Mouse (Mus musculus) forebrain, postnatal 0 days (tissue): ENCODE measurements at regions not wholly inside any gene's neighbourhood (a gene's known extent, or its start where the extent isn't known, plus 50 kb on each side); places are given as distances from the start of the nearest gene placed in this dataset.

ENCODE experiments used
- ATAC-seq: fragments of 200-750 bp; cut with Nextera tagmentation; 2 replicates; pipeline ENCODE4 v1.8.0; 2017; ENCODE audit warnings: mild to moderate bottlenecking, moderate library complexity
- DNase-seq: peaks from one replicate; pipeline ENCODE4 v3.0.0-alpha.2; 2015
- H3K27ac ChIP-seq: fragments of 300-500 bp; sonication (generic); 2 replicates; pipeline ENCODE4 v1.5.1; 2014; ENCODE audit warnings: low read depth, mild to moderate bottlenecking, antibody characterized with exemption, low read length, moderate library complexity, mixed read lengths
- H3K27me3 ChIP-seq: fragments of 300-500 bp; sonication (generic); 2 replicates; pipeline ENCODE4 v1.6.1; 2014; ENCODE audit warnings: mild to moderate bottlenecking, low read length, mixed read lengths; ENCODE audit not compliant: insufficient read depth
- H3K36me3 ChIP-seq: fragments of 300-500 bp; sonication (generic); 2 replicates; pipeline ENCODE4 v1.6.1; 2014; ENCODE audit warnings: mild to moderate bottlenecking, moderate library complexity; ENCODE audit not compliant: insufficient read depth
- H3K4me1 ChIP-seq: fragments of 300-500 bp; sonication (generic); 2 replicates; pipeline ENCODE4 v1.6.1; 2014; ENCODE audit warnings: antibody characterized with exemption; ENCODE audit not compliant: insufficient read depth
- H3K4me2 ChIP-seq: fragments of 300-500 bp; sonication (generic); 2 replicates; pipeline ENCODE4 v1.6.1; 2014; ENCODE audit warnings: low read depth, mild to moderate bottlenecking, moderate library complexity
- H3K4me3 ChIP-seq: fragments of 300-500 bp; sonication (generic); 2 replicates; pipeline ENCODE4 v1.5.1; 2014; ENCODE audit warnings: low read depth, low read length, mixed read lengths
- H3K9ac ChIP-seq: fragments of 300-500 bp; sonication (generic); 2 replicates; pipeline ENCODE4 v1.6.1; 2014; ENCODE audit warnings: mild to moderate bottlenecking
- H3K9me3 ChIP-seq: fragments of 300-500 bp; sonication (generic); 2 replicates; pipeline ENCODE4 v1.6.1; 2016; ENCODE audit warnings: low read length
- CTCF ChIP-seq: sonication (generic); IDR thresholded peaks from 2 replicates; pipeline ENCODE4 v1.5.1; 2016; ENCODE audit warnings: antibody characterized with exemption, control low read depth, low read depth
- WGBS: fragments of 180-500 bp; shearing (Covaris S2); extraction: QIAGEN DNeasy Blood & Tissue Kit; methylation state at CpG from one replicate; pipeline ENCODE4 v1.1.7; 2014; 5-methylcytosine and 5-hydroxymethylcytosine counted together

GRCm38 (mm10) chr10:111670666-111671065 is 164.6 kb downstream of the Phlda1 start:
- no peak for ATAC-seq
- no peak overlapping the region for H3K27ac ChIP-seq

GRCm38 (mm10) chr10:111672454-111673316 is 166.6 kb downstream of the Phlda1 start:
- no peaks in the 10 kb centered on the region for H3K27me3 ChIP-seq
- no peaks in the 10 kb centered on the region for H3K36me3 ChIP-seq
- WGBS = 49% methylated on average over 12 of the region's 12 CpGs
- no peak overlapping the region for H3K9ac ChIP-seq
- no peak overlapping the region for H3K4me2 ChIP-seq
- no peaks in the 10 kb centered on the region for H3K4me1 ChIP-seq
- H3K4me3 ChIP-seq = no peak overlapping the region
- DNase-seq = no peak
- ATAC-seq = no peak
- H3K27ac ChIP-seq = no peak overlapping the region
- TF ChIP-seq CTCF = no peak
- no peaks in the 10 kb centered on the region for H3K9me3 ChIP-seq

More at GRCm38 (mm10) chr10:111670666-111671065, 164.6 kb downstream of the Phlda1 start:
- H3K9ac ChIP-seq = no peak overlapping the region
- no peak overlapping the region for H3K4me3 ChIP-seq
- no peaks in the 10 kb centered on the region for H3K4me1 ChIP-seq
- no peaks in the 10 kb centered on the region for H3K9me3 ChIP-seq
- no peak for TF ChIP-seq CTCF
- no peaks in the 10 kb centered on the region for H3K36me3 ChIP-seq
- no peak for DNase-seq
- WGBS = 97% methylated on average over 14 of the region's 14 CpGs
- no peak overlapping the region for H3K4me2 ChIP-seq
- H3K27me3 ChIP-seq = no peaks in the 10 kb centered on the region

GRCm38 (mm10) chr10:111673317-111673610 is 167.2 kb downstream of the Phlda1 start:
- TF ChIP-seq CTCF = no peak
- no peaks in the 10 kb centered on the region for H3K27me3 ChIP-seq
- no peak overlapping the region for H3K27ac ChIP-seq
- no peak overlapping the region for H3K9ac ChIP-seq
- H3K36me3 ChIP-seq = no peaks in the 10 kb centered on the region
- no peak overlapping the region for H3K4me3 ChIP-seq
- no peaks in the 10 kb centered on the region for H3K9me3 ChIP-seq
- DNase-seq = no peak
- ATAC-seq = no peak
- no peak overlapping the region for H3K4me2 ChIP-seq
- H3K4me1 ChIP-seq = no peaks in the 10 kb centered on the region

DNA sequence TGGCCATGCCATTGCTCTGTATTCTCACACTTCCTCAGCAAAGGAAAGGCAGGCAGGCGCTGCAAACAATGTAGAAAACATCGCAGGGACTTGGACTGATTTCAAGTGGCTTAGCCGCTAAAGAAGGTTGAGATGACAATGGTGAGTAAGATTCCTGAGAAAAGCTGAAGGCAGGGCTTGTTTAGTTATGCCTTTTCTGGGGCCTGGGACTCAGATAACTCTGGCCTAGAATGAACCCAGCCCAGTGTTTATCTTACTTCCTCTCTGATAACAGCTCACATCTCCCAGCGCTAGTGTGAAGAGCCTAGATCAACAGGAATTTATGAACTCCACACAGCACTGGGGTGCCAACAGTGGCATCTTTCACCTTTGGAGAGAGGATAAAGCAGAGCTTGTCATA is 170.2 kb downstream of the Phlda1 start:
- 46% methylated on average over 4 of the region's 4 CpGs for WGBS
- H3K4me3 ChIP-seq = no peak overlapping the region
- no peaks in the 10 kb centered on the region for H3K27me3 ChIP-seq
- DNase-seq = no peak
- H3K36me3 ChIP-seq = no peaks in the 10 kb centered on the region
- no peak overlapping the region for H3K4me2 ChIP-seq
- no peaks in the 10 kb centered on the region for H3K9me3 ChIP-seq
- H3K27ac ChIP-seq = no peak overlapping the region
- H3K9ac ChIP-seq = no peak overlapping the region
- no peak for ATAC-seq
- no peaks in the 10 kb centered on the region for H3K4me1 ChIP-seq
- TF ChIP-seq CTCF = no peak

GRCm38 (mm10) chr10:111680919-111681318 is 174.8 kb downstream of the Phlda1 start:
- no peak for ATAC-seq
- no peak overlapping the region for H3K27ac ChIP-seq
- TF ChIP-seq CTCF = no peak
- H3K4me3 ChIP-seq = no peak overlapping the region
- no peaks in the 10 kb centered on the region for H3K4me1 ChIP-seq
- no peaks in the 10 kb centered on the region for H3K36me3 ChIP-seq
- no peaks in the 10 kb centered on the region for H3K9me3 ChIP-seq
- DNase-seq = no peak
- no peak overlapping the region for H3K4me2 ChIP-seq
- H3K27me3 ChIP-seq = no peaks in the 10 kb centered on the region
- 95% methylated on average over 4 of the region's 4 CpGs for WGBS
- H3K9ac ChIP-seq = no peak overlapping the region

DNA sequence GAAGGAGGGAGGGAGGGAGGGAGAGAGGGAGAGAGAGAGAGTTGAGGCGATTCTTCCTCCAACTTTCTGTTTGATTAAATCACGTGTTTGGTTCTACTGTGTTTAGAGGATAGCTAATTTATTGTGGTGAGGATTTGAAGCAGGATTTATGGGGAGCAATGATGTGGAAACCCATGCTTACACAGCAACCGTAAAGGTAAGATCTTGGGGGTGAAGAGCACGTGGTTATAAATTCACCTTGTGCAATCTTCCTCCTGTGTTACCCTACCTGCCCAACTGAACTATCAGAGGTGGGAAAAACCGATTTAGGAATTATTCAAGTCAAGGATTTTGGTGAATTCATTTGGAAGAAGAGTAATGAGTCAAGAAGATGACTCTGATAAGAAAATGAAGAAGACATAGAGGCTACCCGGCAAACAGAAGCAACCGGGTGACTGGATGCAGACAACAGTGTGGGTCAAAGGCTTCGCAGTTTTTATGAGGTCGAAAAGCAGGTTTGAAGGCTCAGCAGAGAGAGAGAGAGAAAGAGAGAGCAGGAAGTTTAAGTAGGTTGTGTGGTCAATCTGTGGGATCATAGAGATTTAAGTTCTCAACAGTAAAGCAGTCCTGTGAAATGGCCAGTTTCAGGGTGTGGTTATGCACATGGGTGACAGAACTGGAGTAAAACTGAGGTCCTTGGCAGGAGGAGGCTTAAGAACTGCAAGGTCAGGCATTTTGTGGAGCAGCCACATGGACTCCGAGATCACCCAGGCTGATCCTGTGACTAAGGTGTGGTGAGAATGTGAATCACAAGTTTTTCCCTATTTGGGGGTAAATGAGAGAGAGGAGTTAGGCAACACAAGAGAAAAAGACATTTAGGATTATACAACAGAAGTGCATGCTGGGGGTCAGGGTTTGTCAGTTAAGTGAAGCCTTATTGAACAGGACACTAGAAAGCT is 178.6 kb downstream of the Phlda1 start:
- no peaks in the 10 kb centered on the region for H3K27me3 ChIP-seq
- no peaks in the 10 kb centered on the region for H3K9me3 ChIP-seq
- TF ChIP-seq CTCF = no peak
- no peak overlapping the region for H3K27ac ChIP-seq
- 91% methylated on average over 10 of the region's 10 CpGs for WGBS
- H3K4me1 ChIP-seq = peaks cover 5% of the 10 kb centered on the region; the same call in 1 of the 2 replicates
- H3K4me3 ChIP-seq = no peak overlapping the region
- ATAC-seq (no peak), DNase-seq (no peak)
- H3K4me2 ChIP-seq = no peak overlapping the region
- H3K36me3 ChIP-seq = no peaks in the 10 kb centered on the region
- no peak overlapping the region for H3K9ac ChIP-seq

DNA sequence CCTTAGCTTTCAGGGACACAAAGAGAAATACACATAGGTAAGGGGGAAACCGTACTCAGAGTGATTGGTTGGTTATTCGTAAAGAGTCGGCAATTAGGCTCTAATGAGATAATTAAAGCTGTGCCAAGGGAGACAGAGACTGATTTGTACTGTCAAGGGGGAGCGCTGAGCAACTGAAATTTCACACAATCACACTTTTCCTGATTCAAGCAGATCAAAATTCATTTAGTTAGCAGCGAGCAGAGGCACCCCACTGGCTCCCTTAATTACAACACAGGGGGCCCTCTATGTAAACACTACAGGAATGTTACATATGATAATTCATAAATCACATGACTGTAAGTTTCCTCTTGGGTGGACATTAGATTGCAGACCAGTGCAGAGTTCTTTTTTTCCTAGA is 180.5 kb downstream of the Phlda1 start:
- ATAC-seq (peak; percentile 53), DNase-seq (no peak)
- H3K27ac ChIP-seq = no peak overlapping the region
- no peaks in the 10 kb centered on the region for H3K27me3 ChIP-seq
- peaks cover 5% of the 10 kb centered on the region; the same call in 1 of the 2 replicates for H3K4me1 ChIP-seq
- TF ChIP-seq CTCF = no peak
- no peak overlapping the region for H3K4me3 ChIP-seq
- WGBS = 17% methylated on average over 5 of the region's 5 CpGs
- H3K9ac ChIP-seq = no peak overlapping the region
- H3K36me3 ChIP-seq = no peaks in the 10 kb centered on the region
- H3K4me2 ChIP-seq = no peak overlapping the region
- H3K9me3 ChIP-seq = no peaks in the 10 kb centered on the region
